Mouse (Mus musculus): ENCODE measurements at regions not wholly inside any gene's neighbourhood (a gene's known extent, or its start where the extent isn't known, plus 50 kb on each side); places are given as distances from the start of the nearest gene placed in this dataset.

DNA sequence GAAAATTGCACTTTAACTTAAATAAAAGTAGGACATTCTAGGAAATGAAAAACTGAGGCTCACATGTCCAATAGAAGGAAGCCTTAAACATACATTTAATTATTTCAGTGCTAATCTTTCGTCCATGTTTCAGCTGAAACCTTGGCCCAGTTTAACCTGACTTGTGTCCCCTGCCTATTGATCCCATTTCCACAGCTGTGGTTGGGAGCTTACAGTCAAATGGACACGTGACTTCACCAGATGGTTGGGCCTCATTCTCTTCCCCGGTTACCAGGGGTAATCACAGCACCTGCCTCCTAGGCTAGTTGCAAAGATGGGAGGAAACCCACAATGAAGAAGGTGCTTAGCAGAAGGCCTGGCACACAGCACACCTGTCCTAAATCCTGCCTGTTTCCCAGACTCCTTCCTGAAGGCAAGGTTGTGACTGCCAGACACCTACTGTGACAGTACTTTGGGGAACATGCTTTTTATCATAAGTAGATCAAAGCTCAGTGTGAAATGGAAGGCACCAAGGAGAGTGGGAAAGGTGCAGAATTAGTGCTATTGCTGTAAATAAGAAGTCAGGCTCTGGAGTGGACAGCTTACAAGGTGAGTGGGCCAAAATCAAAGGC, 52.4 kb upstream of the Gadd45a start:
- TF ChIP-seq HCFC1 (IDR thresholded peaks at IDR 0.05; ENCODE audit: borderline replicate concordance, insufficient read depth, low read length) (no peak), MAFK (IDR thresholded peaks at IDR 0.05; ENCODE audit: insufficient read depth, low read depth, low read length) (no peak), ZNF384 (IDR thresholded peaks at IDR 0.05; ENCODE audit: low read depth, low read length) (no peak), CHD2 (IDR thresholded peaks at IDR 0.05; ENCODE audit: low read depth, low read length) (no peak)
